Mouse (Mus musculus): ENCODE measurements around the gene Uqcrc1. TPM values are rescaled to one million over a fixed set of nuclear protein-coding genes. Genes with fewer than 3 reads are reported as not detected.

Uqcrc1 gene
- total and polyA plus RNA-seq, 3 experiments: 427 to 494 TPM; not detected in 1

DNA sequence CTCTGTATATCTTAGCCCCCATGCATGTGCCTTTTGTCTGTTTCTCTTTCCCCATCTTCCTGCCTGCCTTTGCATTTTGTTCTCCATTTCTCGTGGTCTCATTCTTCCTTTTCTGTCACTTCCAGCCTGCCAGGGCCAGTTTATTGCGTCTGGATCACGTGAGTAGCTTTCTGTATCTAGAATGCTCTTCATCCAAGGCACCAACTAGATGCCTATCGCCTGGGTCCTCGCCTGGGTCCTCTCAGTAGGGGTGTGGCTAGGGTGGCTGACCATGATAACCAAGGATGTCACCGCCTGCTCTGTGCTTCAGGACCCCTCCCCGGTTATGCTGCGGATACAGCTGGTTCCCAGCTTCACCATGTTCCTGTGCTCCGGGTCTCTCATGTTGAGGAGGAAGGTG is 46.8 kb downstream of the Uqcrc1 start:
- Histone ChIP-seq H3K9me3 (replicated peaks; ENCODE audit: insufficient read depth, low read length) (no peaks in the 10 kb centered on the region), H3K79me2 (ENCODE audit: control insufficient read depth, insufficient read depth, low read length, poor library complexity) (no peaks in the 10 kb centered on the region), H3K9ac (ENCODE audit: control insufficient read depth, low read depth, low read length, poor library complexity, severe bottlenecking) (0 out of 2 replicates have a peak overlapping the region, but pooled peaks have one; percentile 2), H3K27ac (ENCODE audit: control insufficient read depth, low read depth, low read length) (no peak overlapping the region), H3K27me3 (ENCODE audit: control insufficient read depth in 1 of 2, insufficient read depth in 2 of 2, low read length in 2 of 2) (no peaks in the 10 kb centered on the region), H3K36me3 (ENCODE audit: control insufficient read depth in 1 of 2, insufficient read depth in 2 of 2, low read length in 2 of 2) (no peaks in the 10 kb centered on the region), H3K4me3 (ENCODE audit: control insufficient read depth in 1 of 2, insufficient read depth in 1 of 2, low read depth in 2 of 2, low read length in 2 of 2) (peak overlapping the region; percentile 2 to 60), H3K4me1 (ENCODE audit: control insufficient read depth in 1 of 2, insufficient read depth in 2 of 2, low read length in 2 of 2) (peaks cover 3 to 18% of the 10 kb centered on the region in 2 experiments; a peak in 2 of 4 replicates)
- peak; percentile 88 for TF ChIP-seq BHLHE40 (IDR thresholded peaks at IDR 0.05; ENCODE audit: borderline replicate concordance, low read depth, low read length)
- no peak for TF ChIP-seq CHD1 (IDR thresholded peaks at IDR 0.05; ENCODE audit: low read depth, low read length)
- peak in 1 of 2 experiments; percentile 51; a peak in 1 of 4 replicates for TF ChIP-seq USF2 (IDR thresholded peaks at IDR 0.05; ENCODE audit: borderline replicate concordance in 1 of 2, insufficient read depth in 1 of 2, low read depth in 1 of 2, low read length in 2 of 2)
- TF ChIP-seq POLR2AphosphoS5 (IDR thresholded peaks at IDR 0.05; ENCODE audit: borderline replicate concordance, low read depth, low read length): no peak
- no peak for TF ChIP-seq TCF12 (IDR thresholded peaks at IDR 0.05; ENCODE audit: low read depth, low read length)
- TF ChIP-seq USF1 (IDR thresholded peaks at IDR 0.05; ENCODE audit: low read depth, low read length): peak; percentile 88
- TF ChIP-seq HCFC1 (IDR thresholded peaks at IDR 0.05; ENCODE audit: low read depth, low read length): peak; percentile 25; the same call in 1 of the 2 replicates
- peak; percentile 23; the same call in 1 of the 2 replicates for TF ChIP-seq SIN3A (IDR thresholded peaks at IDR 0.05; ENCODE audit: low read length)
- DNase-seq (ENCODE audit: low read depth, low spot score): peak; percentile 58

DNA sequence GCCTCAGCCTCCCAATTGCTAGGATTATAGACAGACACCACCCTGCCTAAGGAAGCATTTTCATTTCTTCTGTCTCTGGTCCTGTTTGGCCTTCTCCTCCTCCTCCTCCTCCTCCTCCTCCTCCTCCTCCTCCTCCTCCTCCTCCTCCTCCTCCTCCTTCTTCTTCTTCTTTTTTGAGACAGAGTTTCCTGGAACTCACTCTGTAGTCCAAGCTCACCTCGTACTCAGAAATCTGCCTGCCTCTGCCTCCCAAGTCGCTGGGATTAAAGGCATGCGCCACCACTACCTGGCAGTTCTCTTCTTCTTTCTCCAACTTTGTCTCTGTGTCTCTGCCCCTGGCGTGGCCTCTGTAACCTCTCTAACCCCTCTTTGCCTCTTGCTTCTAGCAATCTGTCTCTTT is 49.3 kb downstream of the Uqcrc1 start, which contains the start of gene Ucn2:
TSS of gene Ucn2 (plus strand) at position 301 of the 400 bp plus-strand sequence.
- TF ChIP-seq POLR2AphosphoS5 (IDR thresholded peaks at IDR 0.05; ENCODE audit: borderline replicate concordance, low read depth, low read length): no peak
- TF ChIP-seq TCF12 (IDR thresholded peaks at IDR 0.05; ENCODE audit: low read depth, low read length): no peak
- no peak for TF ChIP-seq CHD1 (IDR thresholded peaks at IDR 0.05; ENCODE audit: low read depth, low read length)
- no peak for TF ChIP-seq TBP (IDR thresholded peaks at IDR 0.05; ENCODE audit: low read depth, low read length)
- TF ChIP-seq JUND (IDR thresholded peaks at IDR 0.05; ENCODE audit: low read depth, low read length): no peak
- TF ChIP-seq HCFC1 (IDR thresholded peaks at IDR 0.05; ENCODE audit: low read depth, low read length): no peak
- no peak for TF ChIP-seq ETS1 (IDR thresholded peaks at IDR 0.05; ENCODE audit: low read depth, low read length)
- no peak for TF ChIP-seq RCOR1 (IDR thresholded peaks at IDR 0.05; ENCODE audit: low read depth, low read length)
- no peak for TF ChIP-seq BHLHE40 (IDR thresholded peaks at IDR 0.05; ENCODE audit: borderline replicate concordance, low read depth, low read length)
- no peak for TF ChIP-seq GABPA (IDR thresholded peaks at IDR 0.05; ENCODE audit: low read depth, low read length)
- no peak for TF ChIP-seq KAT2A (conservative IDR thresholded peaks at IDR 0.05; ENCODE audit: low read depth, low read length)
- no peak for TF ChIP-seq MEF2A (IDR thresholded peaks at IDR 0.05; ENCODE audit: extremely low read depth, insufficient replicate concordance, low read depth, low read length, poor library complexity, severe bottlenecking)
- TF ChIP-seq GATA1 (IDR thresholded peaks at IDR 0.05; ENCODE audit: low read depth, low read length): no peak
- no peak for TF ChIP-seq MAFK (IDR thresholded peaks at IDR 0.05; ENCODE audit: borderline replicate concordance, low read depth, low read length)
- no peak for TF ChIP-seq SIN3A (IDR thresholded peaks at IDR 0.05; ENCODE audit: low read length)
- no peak for TF ChIP-seq CHD2 (IDR thresholded peaks at IDR 0.05; ENCODE audit: low read length)
- no peak for TF ChIP-seq USF2 (IDR thresholded peaks at IDR 0.05; ENCODE audit: borderline replicate concordance in 1 of 2, insufficient read depth in 1 of 2, low read depth in 1 of 2, low read length in 2 of 2)
- no peak for TF ChIP-seq TAL1 (IDR thresholded peaks at IDR 0.05; ENCODE audit: low read length)
- TF ChIP-seq SMC3 (IDR thresholded peaks at IDR 0.05; ENCODE audit: low read depth, low read length): no peak
- no peak for TF ChIP-seq E2F4 (IDR thresholded peaks at IDR 0.05; ENCODE audit: borderline replicate concordance, low read depth, low read length)
- Histone ChIP-seq H3K9me3 (replicated peaks; ENCODE audit: insufficient read depth, low read length) (no peaks in the 10 kb centered on the region), H3K36me3 (ENCODE audit: control insufficient read depth in 1 of 2, insufficient read depth in 2 of 2, low read length in 2 of 2) (peaks cover 0 to 6% of the 10 kb centered on the region in 2 experiments; a peak in 2 of 4 replicates), H3K27me3 (ENCODE audit: control insufficient read depth in 1 of 2, insufficient read depth in 2 of 2, low read length in 2 of 2) (no peaks in the 10 kb centered on the region), H3K4me1 (ENCODE audit: control insufficient read depth in 1 of 2, insufficient read depth in 2 of 2, low read length in 2 of 2) (peaks cover 3 to 31% of the 10 kb centered on the region in 2 experiments), H3K79me2 (ENCODE audit: control insufficient read depth, insufficient read depth, low read length, poor library complexity) (no peaks in the 10 kb centered on the region), H3K9ac (ENCODE audit: control insufficient read depth, low read depth, low read length, poor library complexity, severe bottlenecking) (no peak within 1 kb of the TSS), H3K4me3 (ENCODE audit: control insufficient read depth in 1 of 2, insufficient read depth in 1 of 2, low read depth in 2 of 2, low read length in 2 of 2) (no peak within 1 kb of the TSS), H3K27ac (ENCODE audit: control insufficient read depth, low read depth, low read length) (no peak within 1 kb of the TSS)
- DNase-seq (ENCODE audit: low read depth, low spot score): no peak
